Mouse (Mus musculus) lung, postnatal 0 days (tissue): ENCODE results near the gene Lrriq1.
A peak's percentile ranks its signal among the peaks of the same experiment; 100 is the strongest.

Source experiments
- CTCF ChIP-seq: IDR thresholded peaks from 2 replicates; pipeline ENCODE4 v1.5.1; 2016; ENCODE audit warnings: antibody characterized with exemption, mild to moderate bottlenecking
- EP300 ChIP-seq: IDR thresholded peaks from 2 replicates; pipeline ENCODE4 v1.6.1; 2016; ENCODE audit warnings: antibody characterized with exemption, mild to moderate bottlenecking, control low read depth

DNA sequence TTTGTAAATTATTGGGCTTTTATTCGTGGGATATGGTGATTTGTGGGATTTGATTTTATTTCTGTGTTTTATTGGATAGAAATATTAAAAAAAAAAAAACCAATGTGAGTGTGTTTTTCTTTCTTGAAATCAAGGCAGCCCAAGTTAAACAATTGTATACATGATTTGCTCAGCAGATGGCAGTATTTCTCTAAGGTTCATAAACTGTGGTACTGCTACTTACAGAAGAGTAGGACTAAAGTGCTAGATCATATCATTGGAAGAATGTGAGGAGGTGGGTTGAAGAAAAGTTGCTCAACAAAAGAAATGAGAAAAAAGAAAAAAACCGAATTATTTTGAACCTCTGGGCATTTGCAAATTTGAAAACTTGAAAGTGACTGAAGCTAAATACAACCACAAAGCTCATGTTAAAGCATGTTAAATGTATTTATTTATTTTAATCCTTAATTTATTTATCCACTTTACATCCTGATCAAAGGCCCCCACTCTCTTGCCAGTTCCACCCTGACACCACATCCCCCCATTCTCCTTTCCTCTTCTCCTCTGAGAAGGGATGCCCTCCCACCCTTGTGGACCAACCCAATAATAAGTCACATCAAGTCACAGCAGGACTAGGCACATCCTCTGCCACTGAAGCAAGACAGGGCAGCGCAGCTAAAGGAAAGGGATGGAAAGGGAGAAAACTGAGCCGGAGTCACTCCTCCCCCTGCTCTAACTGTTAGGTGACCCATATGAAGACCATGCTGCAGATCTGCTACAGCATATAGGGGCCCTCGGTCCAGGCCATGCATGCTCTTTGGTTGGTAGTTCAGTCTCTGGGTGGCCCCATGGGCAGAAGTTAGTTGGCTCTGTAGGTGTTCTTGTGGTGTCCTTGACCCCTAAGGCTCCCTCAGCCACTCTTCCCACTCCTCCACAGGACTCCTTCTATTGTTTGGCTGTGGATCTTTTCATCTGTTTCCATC, 18.0 kb upstream of the Lrriq1 start:
- TF ChIP-seq EP300 (no peak), CTCF (peak; percentile 62)
